Mouse (Mus musculus) kidney, postnatal 0 days (tissue): ENCODE measurements at regions not wholly inside any gene's neighbourhood (a gene's known extent, or its start where the extent isn't known, plus 50 kb on each side); places are given as distances from the start of the nearest gene placed in this dataset.

Source experiments
- ATAC-seq: fragments of 200-750 bp; cut with Nextera tagmentation; replicated peaks from 2 replicates; pipeline ENCODE4 v1.8.0; 2017; ENCODE audit warnings: low read depth, moderate number of reproducible peaks, moderate TSS enrichment, moderate library complexity; ENCODE audit not compliant: low FRiP score
- DNase-seq: peaks from one replicate; pipeline ENCODE4 v3.0.0-alpha.2; 2016; ENCODE audit warnings: low spot score
- H3K27ac ChIP-seq: fragments of 300-500 bp; sonication (generic); 2 replicates; pipeline ENCODE4 v1.5.1; 2014; ENCODE audit warnings: mild to moderate bottlenecking
- H3K27me3 ChIP-seq: fragments of 300-500 bp; sonication (generic); 2 replicates; pipeline ENCODE4 v1.6.1; 2014; ENCODE audit warnings: low read length, mixed read lengths; ENCODE audit not compliant: insufficient read depth
- H3K36me3 ChIP-seq: fragments of 300-500 bp; sonication (generic); 2 replicates; pipeline ENCODE4 v1.6.1; 2014; ENCODE audit warnings: low read length, mixed read lengths; ENCODE audit not compliant: insufficient read depth
- H3K4me1 ChIP-seq: fragments of 300-500 bp; sonication (generic); replicated peaks from 2 replicates; pipeline ENCODE4 v1.6.1; 2014; ENCODE audit warnings: antibody characterized with exemption, low read length, mixed read lengths; ENCODE audit not compliant: insufficient read depth
- H3K4me2 ChIP-seq: fragments of 300-500 bp; sonication (generic); 2 replicates; pipeline ENCODE4 v1.6.1; 2014; ENCODE audit warnings: mild to moderate bottlenecking, low read length, moderate library complexity, mixed read lengths
- H3K4me3 ChIP-seq: fragments of 300-500 bp; sonication (generic); replicated peaks from 2 replicates; pipeline ENCODE4 v1.5.1; 2014; ENCODE audit warnings: low read depth, low read length
- H3K9ac ChIP-seq: fragments of 300-500 bp; sonication (generic); 2 replicates; pipeline ENCODE4 v1.6.1; 2014; ENCODE audit warnings: low read depth, low read length
- H3K9me3 ChIP-seq: fragments of 300-500 bp; sonication (generic); replicated peaks from 2 replicates; pipeline ENCODE4 v1.6.1; 2016; ENCODE audit warnings: low read length, inconsistent platforms, mixed read lengths
- CTCF ChIP-seq: IDR thresholded peaks from 2 replicates; pipeline ENCODE4 v1.5.1; 2016; ENCODE audit warnings: antibody characterized with exemption, low read depth, mild to moderate bottlenecking, moderate library complexity
- WGBS: fragments of 180-500 bp; shearing (Covaris S2); extraction: QIAGEN DNeasy Blood & Tissue Kit; methylation state at CpG from one replicate; pipeline ENCODE4 v1.1.7; 2014; 5-methylcytosine and 5-hydroxymethylcytosine counted together

DNA sequence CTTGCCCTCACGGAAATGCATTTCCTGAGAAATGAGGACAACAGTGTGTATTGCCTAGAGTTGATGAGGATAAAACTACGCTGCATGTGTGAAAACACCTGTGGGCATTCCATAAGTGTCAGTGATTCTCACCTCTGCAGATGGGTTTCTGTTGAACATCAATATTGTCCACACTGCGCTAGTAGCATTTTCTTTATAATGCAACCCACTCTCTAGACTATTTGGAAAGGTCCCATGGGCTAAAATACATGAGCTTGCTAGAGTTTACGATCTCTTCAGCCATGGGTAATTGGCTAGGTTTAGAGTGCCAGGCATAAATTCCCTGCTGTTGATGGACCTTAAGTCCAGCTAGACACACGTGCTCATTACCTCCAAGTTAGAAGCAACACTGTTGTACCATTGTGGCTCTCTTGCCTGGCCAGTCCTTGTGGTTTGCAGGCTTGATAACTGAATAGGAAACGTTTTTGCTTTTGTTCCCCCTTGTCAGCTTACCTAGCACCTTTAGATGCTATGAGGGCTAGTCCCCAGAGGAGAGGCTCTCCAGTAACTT is 252.5 kb upstream of the Mad2l1 start:
- Histone ChIP-seq H3K4me2 (no peak overlapping the region), H3K36me3 (no peaks in the 10 kb centered on the region), H3K27me3 (no peaks in the 10 kb centered on the region), H3K4me1 (no peaks in the 10 kb centered on the region), H3K9me3 (no peaks in the 10 kb centered on the region), H3K9ac (no peak overlapping the region), H3K4me3 (no peak overlapping the region), H3K27ac (no peak overlapping the region)
- no peak for TF ChIP-seq CTCF
- ATAC-seq (no peak), DNase-seq (no peak)
- WGBS, result 66% methylated on average over 6 of the region's 6 CpGs

DNA sequence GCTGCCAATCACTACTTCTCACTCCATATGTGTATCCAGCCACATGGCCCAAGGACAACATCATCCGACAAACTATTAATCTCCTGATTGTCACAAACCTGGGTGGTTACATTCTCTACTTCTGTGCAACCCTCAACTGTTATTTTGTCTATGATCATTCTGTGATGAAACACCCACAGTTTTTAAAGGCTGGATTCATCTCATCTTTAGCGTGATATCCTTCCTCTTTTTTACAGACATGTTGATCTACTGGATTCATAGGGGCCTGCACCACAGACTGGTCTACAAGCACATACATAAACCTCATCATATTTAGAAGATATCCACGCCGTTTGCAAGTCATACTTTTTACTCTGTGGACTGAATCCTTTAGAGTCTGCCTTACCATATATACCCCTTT is 251.7 kb upstream of the Mad2l1 start:
- H3K27me3 ChIP-seq, result no peaks in the 10 kb centered on the region
- no peaks in the 10 kb centered on the region for H3K9me3 ChIP-seq
- WGBS, result 89% methylated on average over 4 of the region's 4 CpGs
- ATAC-seq (no peak), DNase-seq (no peak)
- H3K27ac ChIP-seq, result no peak overlapping the region
- H3K36me3 ChIP-seq, result no peaks in the 10 kb centered on the region
- no peak for TF ChIP-seq CTCF
- H3K9ac ChIP-seq, result no peak overlapping the region
- H3K4me3 ChIP-seq, result no peak overlapping the region
- no peaks in the 10 kb centered on the region for H3K4me1 ChIP-seq
- no peak overlapping the region for H3K4me2 ChIP-seq

DNA sequence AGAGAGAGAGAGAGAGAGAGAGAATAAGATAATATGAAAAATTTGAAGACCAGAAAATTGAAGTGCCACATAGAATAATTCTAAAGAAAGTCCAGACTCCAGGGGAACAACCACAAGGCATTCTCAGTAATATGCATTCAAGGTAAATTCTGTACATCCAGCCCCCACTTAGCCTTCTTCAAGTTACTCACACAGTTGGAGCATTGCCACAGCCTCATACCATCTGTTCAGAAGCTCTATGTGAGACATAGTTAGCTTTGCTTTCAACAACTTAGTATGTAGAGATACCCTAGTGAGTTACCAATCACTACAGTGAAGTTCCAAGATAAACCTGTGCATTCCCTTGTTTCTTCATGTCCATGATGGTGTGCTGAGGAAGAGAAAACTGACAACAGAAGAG is 247.6 kb upstream of the Mad2l1 start:
- no peak for TF ChIP-seq CTCF
- no peaks in the 10 kb centered on the region for H3K9me3 ChIP-seq
- H3K9ac ChIP-seq, result no peak overlapping the region
- H3K27me3 ChIP-seq, result no peaks in the 10 kb centered on the region
- DNase-seq (no peak), ATAC-seq (no peak)
- no peaks in the 10 kb centered on the region for H3K36me3 ChIP-seq
- no peaks in the 10 kb centered on the region for H3K4me1 ChIP-seq
- H3K4me2 ChIP-seq, result no peak overlapping the region
- H3K4me3 ChIP-seq, result no peak overlapping the region
- no peak overlapping the region for H3K27ac ChIP-seq

- no peak for ATAC-seq
- no peak for TF ChIP-seq CTCF
- Histone ChIP-seq H3K4me1 (no peaks in the 10 kb centered on the region), H3K27me3 (no peaks in the 10 kb centered on the region), H3K9ac (no peak overlapping the region), H3K36me3 (no peaks in the 10 kb centered on the region), H3K27ac (no peak overlapping the region), H3K4me3 (no peak overlapping the region), H3K4me2 (no peak overlapping the region), H3K9me3 (no peaks in the 10 kb centered on the region)
- WGBS, result 63% methylated on average over 3 of the region's 3 CpGs
- DNase-seq, result no peak
Measured at GRCm38 (mm10) chr6:66289196-66289595, 246.0 kb upstream of the Mad2l1 start.

GRCm38 (mm10) chr6:66291576-66291975 is 243.6 kb upstream of the Mad2l1 start:
- Histone ChIP-seq H3K27ac (no peak overlapping the region), H3K36me3 (no peaks in the 10 kb centered on the region), H3K27me3 (no peaks in the 10 kb centered on the region), H3K4me1 (no peaks in the 10 kb centered on the region), H3K4me2 (no peak overlapping the region), H3K9ac (no peak overlapping the region), H3K4me3 (no peak overlapping the region), H3K9me3 (no peaks in the 10 kb centered on the region)
- TF ChIP-seq CTCF, result no peak
- DNase-seq, result no peak
- no peak for ATAC-seq
- WGBS, result 69% methylated on average over 2 of the region's 2 CpGs

DNA sequence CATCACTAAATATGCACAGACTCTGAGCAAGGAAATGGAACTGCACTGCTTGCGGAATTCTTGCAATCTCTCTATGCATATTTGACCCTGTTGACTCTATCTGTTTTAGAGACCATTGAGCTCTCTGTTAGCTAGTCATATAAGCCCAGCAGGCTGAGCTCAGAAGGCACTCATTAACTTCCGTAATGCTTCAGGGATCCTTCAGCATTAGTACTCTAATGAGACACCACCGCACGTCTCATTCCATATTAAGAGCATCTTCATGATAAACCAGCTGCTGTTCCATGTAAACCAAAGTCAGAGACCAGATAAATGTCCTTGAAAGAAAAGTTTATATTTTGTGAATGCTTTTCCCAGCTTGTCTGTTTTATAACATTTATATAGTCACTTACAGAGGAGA is 237.1 kb upstream of the Mad2l1 start:
- Histone ChIP-seq H3K4me3 (no peak overlapping the region), H3K9ac (no peak overlapping the region), H3K4me1 (no peaks in the 10 kb centered on the region), H3K27me3 (no peaks in the 10 kb centered on the region), H3K36me3 (no peaks in the 10 kb centered on the region), H3K9me3 (no peaks in the 10 kb centered on the region), H3K27ac (no peak overlapping the region), H3K4me2 (no peak overlapping the region)
- no peak for TF ChIP-seq CTCF
- 77% methylated on average over 4 of the region's 4 CpGs for WGBS
- DNase-seq, result no peak
- no peak for ATAC-seq

GRCm38 (mm10) chr6:66300189-66300588 is 235.0 kb upstream of the Mad2l1 start:
- TF ChIP-seq CTCF, result no peak

More at GRCm38 (mm10) chr6:66300189-66300588, 235.0 kb upstream of the Mad2l1 start:
- ATAC-seq, result no peak
- Histone ChIP-seq H3K36me3 (no peaks in the 10 kb centered on the region), H3K4me1 (no peaks in the 10 kb centered on the region), H3K9ac (no peak overlapping the region), H3K9me3 (no peaks in the 10 kb centered on the region), H3K4me2 (no peak overlapping the region), H3K27ac (no peak overlapping the region), H3K27me3 (no peaks in the 10 kb centered on the region), H3K4me3 (no peak overlapping the region)
- no peak for DNase-seq
